Mouse (Mus musculus): ENCODE data around the gene Dnajc9. TPM values are rescaled to one million over a fixed set of nuclear protein-coding genes. Genes with fewer than 3 reads are reported as not detected.

Gene Dnajc9
- total RNA-seq, 2 experiments from 2014 or later, result 23.8 to 29.6 TPM

DNA sequence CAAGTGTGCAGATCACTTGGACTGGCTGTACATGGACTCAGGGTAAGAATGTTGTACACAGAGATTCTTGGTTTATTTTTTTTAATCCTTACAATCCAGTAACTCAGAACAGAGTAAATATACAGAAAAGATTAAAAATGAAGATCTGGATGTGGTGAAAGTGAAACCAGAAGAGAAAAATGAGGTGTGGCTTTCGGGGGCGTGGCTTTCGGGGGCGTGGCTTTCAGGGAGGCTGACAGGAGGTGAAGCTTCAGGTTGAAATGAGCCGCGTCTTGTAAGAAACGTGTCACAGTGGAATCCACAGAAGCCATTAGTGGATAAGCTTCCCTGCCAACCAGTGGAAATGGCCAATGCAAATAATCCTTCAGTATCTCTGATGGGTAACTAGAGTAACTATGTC is 47.8 kb downstream of the Dnajc9 start:
- TF ChIP-seq CTCF (conservative IDR thresholded peaks at IDR 0.05), result no peak
- DNase-seq (ENCODE audit: low spot score in 2 of 2), result no peak
- no peak overlapping the region for H3K27ac ChIP-seq
- H3K4me3 ChIP-seq, result no peak overlapping the region

DNA sequence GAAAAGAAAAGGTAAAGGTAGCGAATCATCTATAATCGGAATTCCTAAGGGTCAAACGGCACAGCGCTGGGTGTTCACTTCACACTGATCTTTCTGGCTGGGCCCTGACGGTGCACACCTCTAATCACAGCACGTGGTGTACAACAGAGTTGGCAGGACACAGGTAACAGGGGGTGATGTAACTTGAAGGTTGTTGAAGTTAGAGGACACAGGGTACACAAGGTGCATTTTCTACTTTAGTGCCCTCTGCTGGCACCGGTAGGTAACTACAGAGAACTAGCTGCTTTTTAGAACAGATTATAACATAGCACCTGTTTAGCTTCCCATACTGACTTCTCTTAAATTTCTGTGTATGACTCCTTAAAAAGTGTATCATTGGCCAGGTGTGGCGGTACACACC is 48.6 kb downstream of the Dnajc9 start:
- no peak for DNase-seq (ENCODE audit: low spot score in 2 of 2)
- Histone ChIP-seq H3K27ac (no peak overlapping the region), H3K4me3 (no peak overlapping the region)
- peak; percentile 82 for TF ChIP-seq CTCF (conservative IDR thresholded peaks at IDR 0.05)

DNA sequence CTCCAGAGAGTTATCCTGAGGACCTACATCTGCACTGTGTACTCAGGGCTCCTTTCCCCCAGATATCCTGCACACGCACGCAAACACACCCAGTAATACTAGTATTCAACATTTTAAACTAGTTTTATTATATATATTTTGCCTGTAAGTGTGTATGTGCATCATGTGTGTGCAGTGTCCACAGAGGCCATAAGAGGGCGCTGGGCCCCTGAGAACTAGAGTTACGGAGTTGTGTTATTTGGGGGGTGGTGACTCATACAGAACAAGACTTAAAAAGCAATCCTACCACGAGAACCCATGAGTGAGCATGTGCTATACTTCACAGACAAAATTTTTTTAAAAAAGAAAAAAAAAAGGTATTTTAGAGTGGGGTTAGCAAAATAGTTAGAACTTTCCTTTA is 49.3 kb downstream of the Dnajc9 start:
- H3K4me3 ChIP-seq, result no peak overlapping the region
- no peak overlapping the region for H3K27ac ChIP-seq
- no peak for DNase-seq (ENCODE audit: low spot score in 2 of 2)
- TF ChIP-seq CTCF (conservative IDR thresholded peaks at IDR 0.05), result peak; percentile 40

Other genes starting within 250 kb of the Dnajc9 start
- under 1 TPM; 0.10 to 0.23 TPM for gene Kcnk5, start 207.1 kb downstream of the Dnajc9 start, total RNA-seq (2021)
- not detected for gene Kcnk16, start 119.7 kb downstream of the Dnajc9 start, total RNA-seq (2021)
- 10 to 100 TPM; 22.6 to 27.6 TPM for gene Nudt13, start 94.2 kb downstream of the Dnajc9 start, total RNA-seq (2021)
- 10 to 100 TPM; 31.7 to 37.2 TPM for gene Ecd, start 40.8 kb downstream of the Dnajc9 start, total RNA-seq (2021)
- gene Fam149b, start 40.7 kb downstream of the Dnajc9 start, total RNA-seq (2021), result 10 to 100 TPM; 46.6 to 52.8 TPM
- gene Mrps16, start 4.7 kb upstream of the Dnajc9 start, total RNA-seq (2021), result 10 to 100 TPM; 35.0 to 35.2 TPM
- 1 to 10 TPM in 1 of 2 experiments, under 1 TPM in 1; 0.51 to 1.4 TPM for gene Cfap70, start 63.3 kb upstream of the Dnajc9 start, total RNA-seq (2021)
- 10 to 100 TPM; 69.0 to 69.6 TPM for gene Anxa7, start 91.2 kb upstream of the Dnajc9 start, total RNA-seq (2021)
- gene Mss51, start 108.0 kb upstream of the Dnajc9 start, total RNA-seq (2021), result 1 to 10 TPM; 1.0 to 1.3 TPM
- gene Ppp3cb, start 157.7 kb upstream of the Dnajc9 start, total RNA-seq (2021), result 100 to 1,000 TPM; 302 to 305 TPM

Measured in layer of hippocampus, adult 2 months (tissue).